ENCODE assay signal across 9 mouse cellular contexts in the genomic region with DNA sequence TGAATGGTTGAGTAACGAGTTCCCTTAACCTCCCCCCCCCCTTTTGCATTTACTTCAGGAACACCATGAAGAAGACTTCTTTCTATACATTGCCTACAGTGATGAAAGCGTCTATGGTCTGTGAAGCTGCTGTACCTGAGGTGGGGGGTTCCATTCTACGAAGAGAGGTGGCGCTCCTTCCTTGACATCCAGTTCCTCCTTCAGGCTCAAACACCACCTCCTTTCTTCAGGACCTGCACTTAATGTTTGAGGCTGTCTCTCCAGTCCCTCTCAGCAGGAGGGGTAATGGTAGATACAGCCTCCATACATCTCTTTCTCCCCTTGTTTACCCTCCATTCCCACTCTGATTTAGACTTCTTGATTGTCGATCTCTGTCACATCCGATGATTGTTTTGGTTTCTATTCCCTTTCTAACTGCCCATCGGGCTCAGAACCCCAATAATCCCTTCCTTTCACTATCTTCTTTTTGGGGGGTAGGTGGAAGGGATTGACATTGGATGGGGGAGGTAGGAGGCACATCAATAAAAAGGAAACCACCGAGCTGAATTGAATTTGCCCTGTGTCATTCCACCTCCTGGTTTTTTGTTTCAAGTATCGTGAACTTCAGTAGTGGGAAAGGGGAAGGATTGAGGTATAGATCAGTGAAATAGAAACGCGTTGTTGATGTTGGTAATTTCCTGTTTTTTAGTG. TPM values are rescaled to one million over a fixed set of nuclear protein-coding genes. Genes with fewer than 3 reads are reported as not detected.
DNase-seq lines count a peak whose midpoint lies in the region; ATAC-seq and TF ChIP-seq lines count a peak whose summit lies in the region.
"Had no signal": no experiment of that assay in that cellular context is flagged by ENCODE, and none has a peak within 500 bp of the region (broad histone marks: within the 10 kb centered on the region; RNA-seq: fewer than 3 reads in every experiment).

No protein-coding gene starts in this region.

- DNase-seq in heart, adult 8-10 months (ENCODE audit: low spot score) = no peak
- no peak for DNase-seq in testis, postnatal 14 days (ENCODE audit: low spot score)
- no peak for DNase-seq in limb, embryonic 14.5 days (ENCODE audit: low spot score)
- DNase-seq in stomach, postnatal 0 days (ENCODE audit: low spot score) = no peak
- no peak for DNase-seq in gastrocnemius, postnatal 4 days (ENCODE audit: low spot score in 2 of 2)
- DNase-seq in cerebellum, adult 9-10 months = no peak

- no peak overlapping the region; the same call in 1 of the 2 replicates for H3K9ac ChIP-seq in heart, embryonic 14.5 days (ENCODE audit: low read length)
- no peak overlapping the region for H3K9ac ChIP-seq in limb, embryonic 14.5 days (ENCODE audit: low read depth, low read length, severe bottlenecking)
- H3K9ac ChIP-seq in stomach, postnatal 0 days (ENCODE audit: low read length) = no peak overlapping the region

- ATAC-seq in heart, embryonic 14.5 days (ENCODE audit: insufficient number of reproducible peaks, insufficient read depth, low FRiP score, low read depth) = no peak
- no peak for ATAC-seq in limb, embryonic 14.5 days (ENCODE audit: low FRiP score, low read depth)
- ATAC-seq in stomach, postnatal 0 days (ENCODE audit: low FRiP score, low TSS enrichment) = no peak

- H3K4me1 ChIP-seq in heart, embryonic 14.5 days (ENCODE audit: control insufficient read depth in 2 of 2, insufficient read depth in 2 of 2, low read length in 2 of 2) = peaks cover 4 to 20% of the 10 kb centered on the region in 2 experiments
- H3K4me1 ChIP-seq in testis, adult 2 months (ENCODE audit: control insufficient read depth, insufficient read depth, low read length) = peaks cover 22% of the 10 kb centered on the region
- peaks cover 16% of the 10 kb centered on the region for H3K4me1 ChIP-seq in limb, embryonic 14.5 days (ENCODE audit: control insufficient read depth, insufficient read depth, low read length)
- H3K4me1 ChIP-seq in stomach, postnatal 0 days (replicated peaks; ENCODE audit: control insufficient read depth, insufficient read depth) = no peaks in the 10 kb centered on the region; the same call in 1 of the 2 replicates

- 85% methylated on average over 11 of the region's 11 CpGs for WGBS in heart, embryonic 14.5 days
- 89% methylated on average over 11 of the region's 11 CpGs for WGBS in limb, embryonic 14.5 days
- 80% methylated on average over 11 of the region's 11 CpGs for WGBS in stomach, postnatal 0 days

- H3K4me3 ChIP-seq in heart, embryonic 14.5 days (ENCODE audit: control insufficient read depth in 1 of 2, insufficient read depth in 1 of 2, low read depth in 1 of 2, low read length in 2 of 2) = no peak overlapping the region
- H3K4me3 ChIP-seq in testis, adult 2 months (ENCODE audit: control insufficient read depth, low read depth, low read length) = peak overlapping the region; percentile 3; the same call in 1 of the 2 replicates
- peak overlapping the region; percentile 97 for H3K4me3 ChIP-seq in limb, embryonic 14.5 days (replicated peaks; ENCODE audit: low read length)
- no peak overlapping the region for H3K4me3 ChIP-seq in stomach, postnatal 0 days (ENCODE audit: low read depth, low read length)

- H3K27me3 ChIP-seq in heart, embryonic 14.5 days (ENCODE audit: control insufficient read depth, insufficient read depth, low read length) = no peaks in the 10 kb centered on the region
- no peaks in the 10 kb centered on the region for H3K27me3 ChIP-seq in testis, adult 2 months (ENCODE audit: control insufficient read depth, insufficient read depth, low read length)
- no peaks in the 10 kb centered on the region for H3K27me3 ChIP-seq in limb, embryonic 14.5 days (ENCODE audit: control insufficient read depth, insufficient read depth, low read length)
- H3K27me3 ChIP-seq in stomach, postnatal 0 days (ENCODE audit: control insufficient read depth, insufficient read depth, low read length) = no peaks in the 10 kb centered on the region
- H3K27me3 ChIP-seq: Patski had no signal

- TF ChIP-seq CTCF in testis, adult 2 months (IDR thresholded peaks at IDR 0.05; ENCODE audit: control insufficient read depth, insufficient read depth, insufficient replicate concordance, low read depth, low read length) = no peak
- TF ChIP-seq CTCF in stomach, postnatal 0 days (IDR thresholded peaks at IDR 0.05; ENCODE audit: low read depth) = peak; percentile 36; the same call in 1 of the 2 replicates

- H3K4me2 ChIP-seq in heart, embryonic 14.5 days (ENCODE audit: low read length) = peak overlapping the region; percentile 36; the same call in 1 of the 2 replicates
- H3K4me2 ChIP-seq in limb, embryonic 14.5 days (replicated peaks; ENCODE audit: low read depth, low read length, severe bottlenecking) = peak overlapping the region; percentile 40
- no peak overlapping the region for H3K4me2 ChIP-seq in stomach, postnatal 0 days (replicated peaks; ENCODE audit: low read depth)

- no peaks in the 10 kb centered on the region for H3K9me3 ChIP-seq in heart, embryonic 14.5 days (ENCODE audit: control insufficient read depth, low read length)
- H3K9me3 ChIP-seq in limb, embryonic 14.5 days (ENCODE audit: control insufficient read depth, low read length) = no peaks in the 10 kb centered on the region
- no peaks in the 10 kb centered on the region for H3K9me3 ChIP-seq in stomach, postnatal 0 days (ENCODE audit: control insufficient read depth, low read length)

- no peak for TF ChIP-seq POLR2A in testis, adult 2 months (IDR thresholded peaks at IDR 0.05; ENCODE audit: control insufficient read depth, low read depth, low read length)
- no peak for TF ChIP-seq POLR2A in limb, embryonic 14.5 days (IDR thresholded peaks at IDR 0.05; ENCODE audit: borderline replicate concordance, extremely low read depth, insufficient read depth, insufficient read length)

- H3K27ac ChIP-seq in heart, embryonic 14.5 days (replicated peaks in 1 of 2; ENCODE audit: control insufficient read depth in 1 of 2, insufficient read depth in 1 of 2, low read depth in 2 of 2, low read length in 2 of 2) = no peak overlapping the region
- no peak overlapping the region for H3K27ac ChIP-seq in testis, adult 2 months (ENCODE audit: control insufficient read depth, insufficient read depth, low read depth, low read length)
- H3K27ac ChIP-seq in limb, embryonic 14.5 days (replicated peaks; ENCODE audit: low read depth, low read length) = no peak overlapping the region
- no peak overlapping the region for H3K27ac ChIP-seq in stomach, postnatal 0 days (replicated peaks)

- no peak for TF ChIP-seq EP300 in stomach, postnatal 0 days (optimal IDR thresholded peaks at IDR 0.05)

- H3K36me3 ChIP-seq in heart, embryonic 14.5 days (ENCODE audit: control insufficient read depth, insufficient read depth, low read length) = peaks cover 51% of the 10 kb centered on the region
- H3K36me3 ChIP-seq in testis, adult 2 months (ENCODE audit: control insufficient read depth, insufficient read depth, low read length) = peaks cover 5% of the 10 kb centered on the region
- peaks cover 51% of the 10 kb centered on the region for H3K36me3 ChIP-seq in limb, embryonic 14.5 days (ENCODE audit: control insufficient read depth, insufficient read depth, low read length)
- H3K36me3 ChIP-seq in stomach, postnatal 0 days (ENCODE audit: control insufficient read depth, insufficient read depth, low read length) = peaks cover 20% of the 10 kb centered on the region

RNA-seq across cellular contexts. Expression of gene Phf23, which starts 1.0 kb away (rescaled TPM):
- polyA plus RNA-seq in heart, embryonic 14.5 days (2014; fragmentation: Nextera tagmentation; extraction: Ambion mirVana) = 22.2 and 27.5 TPM in 2 replicates
- 10 to 100 TPM; 21.0 to 24.9 (median 23.6) TPM for total RNA-seq in heart, adult 8-10 months (2022)
- polyA plus RNA-seq in testis, adult 2 months (2012; rRNA removed) = 19.0 and 21.2 TPM in 2 replicates
- 66.7 and 69.2 TPM in 2 replicates for polyA plus RNA-seq in limb, embryonic 14.5 days (2012; rRNA removed)
- 51.7 and 60.5 TPM in 2 replicates for polyA plus RNA-seq in limb, embryonic 14.5 days (2014; fragmentation: Nextera tagmentation; extraction: Ambion mirVana)
- polyA plus RNA-seq in stomach, postnatal 0 days (2015; fragmentation: Nextera tagmentation; extraction: Ambion mirVana) = 34.4 and 38.5 TPM in 2 replicates
- 10 to 100 TPM; 31.5 to 34.7 TPM for total RNA-seq in gastrocnemius, postnatal 4 days (2021)

RNA-seq across cellular contexts. Expression of gene Gabarap, which starts 3.6 kb away (rescaled TPM):
- polyA plus RNA-seq in heart, embryonic 14.5 days (2014; fragmentation: Nextera tagmentation; extraction: Ambion mirVana) = 454 and 540 TPM in 2 replicates
- total RNA-seq in heart, adult 8-10 months (2022) = 100 to 1,000 TPM; 287 to 342 (median 325) TPM
- polyA plus RNA-seq in testis, adult 2 months (2012; rRNA removed) = 659 and 826 TPM in 2 replicates
- 431 and 477 TPM in 2 replicates for polyA plus RNA-seq in limb, embryonic 14.5 days (2012; rRNA removed)
- 574 and 593 TPM in 2 replicates for polyA plus RNA-seq in limb, embryonic 14.5 days (2014; fragmentation: Nextera tagmentation; extraction: Ambion mirVana)
- polyA plus RNA-seq in stomach, postnatal 0 days (2015; fragmentation: Nextera tagmentation; extraction: Ambion mirVana) = 536 and 544 TPM in 2 replicates
- 100 to 1,000 TPM; 234 to 246 TPM for total RNA-seq in gastrocnemius, postnatal 4 days (2021)

RNA-seq across cellular contexts. Expression of gene Dvl2, which starts 5.8 kb away (rescaled TPM):
- 15.0 and 16.6 TPM in 2 replicates for polyA plus RNA-seq in heart, embryonic 14.5 days (2014; fragmentation: Nextera tagmentation; extraction: Ambion mirVana)
- total RNA-seq in heart, adult 8-10 months (2022) = 1 to 10 TPM; 4.0 to 6.4 (median 5.1) TPM
- 15.2 and 16.4 TPM in 2 replicates for polyA plus RNA-seq in testis, adult 2 months (2012; rRNA removed)
- polyA plus RNA-seq in limb, embryonic 14.5 days (2012; rRNA removed) = 65.4 and 81.0 TPM in 2 replicates
- polyA plus RNA-seq in limb, embryonic 14.5 days (2014; fragmentation: Nextera tagmentation; extraction: Ambion mirVana) = 40.3 and 47.0 TPM in 2 replicates
- polyA plus RNA-seq in stomach, postnatal 0 days (2015; fragmentation: Nextera tagmentation; extraction: Ambion mirVana) = 9.8 and 11.1 TPM in 2 replicates
- total RNA-seq in gastrocnemius, postnatal 4 days (2021) = 10 to 100 TPM; 19.1 to 22.8 TPM

RNA-seq across cellular contexts. Expression of gene Elp5, which starts 12.2 kb away (rescaled TPM):
- 107 and 114 TPM in 2 replicates for polyA plus RNA-seq in heart, embryonic 14.5 days (2014; fragmentation: Nextera tagmentation; extraction: Ambion mirVana)
- 10 to 100 TPM; 41.7 to 57.3 (median 48.1) TPM for total RNA-seq in heart, adult 8-10 months (2022)
- polyA plus RNA-seq in testis, adult 2 months (2012; rRNA removed) = 225 and 226 TPM in 2 replicates
- 101 and 111 TPM in 2 replicates for polyA plus RNA-seq in limb, embryonic 14.5 days (2012; rRNA removed)
- polyA plus RNA-seq in limb, embryonic 14.5 days (2014; fragmentation: Nextera tagmentation; extraction: Ambion mirVana) = 118 and 122 TPM in 2 replicates
- polyA plus RNA-seq in stomach, postnatal 0 days (2015; fragmentation: Nextera tagmentation; extraction: Ambion mirVana) = 73.1 and 73.4 TPM in 2 replicates
- 10 to 100 TPM; 61.9 to 63.7 TPM for total RNA-seq in gastrocnemius, postnatal 4 days (2021)

RNA-seq across cellular contexts. Expression of gene Ctdnep1, which starts 13.6 kb away (rescaled TPM):
- polyA plus RNA-seq in heart, embryonic 14.5 days (2014; fragmentation: Nextera tagmentation; extraction: Ambion mirVana) = 22.3 and 26.0 TPM in 2 replicates
- total RNA-seq in heart, adult 8-10 months (2022) = 100 to 1,000 TPM; 144 to 172 (median 168) TPM
- 120 and 137 TPM in 2 replicates for polyA plus RNA-seq in testis, adult 2 months (2012; rRNA removed)
- polyA plus RNA-seq in limb, embryonic 14.5 days (2012; rRNA removed) = 117 and 125 TPM in 2 replicates
- polyA plus RNA-seq in limb, embryonic 14.5 days (2014; fragmentation: Nextera tagmentation; extraction: Ambion mirVana) = 38.3 and 40.1 TPM in 2 replicates
- 13.1 and 14.9 TPM in 2 replicates for polyA plus RNA-seq in stomach, postnatal 0 days (2015; fragmentation: Nextera tagmentation; extraction: Ambion mirVana)
- total RNA-seq in gastrocnemius, postnatal 4 days (2021) = 100 to 1,000 TPM; 204 to 229 TPM

Comparison
In these comparisons a context has a peak if more than half of its experiments do, and no peak if none do; other contexts are left out.
1. H3K4me3 ChIP-seq: peak in testis, adult 2 months (single experiment) and limb, embryonic 14.5 days (single experiment); none in heart, embryonic 14.5 days (0 of 2) and stomach, postnatal 0 days (single experiment).